In genomic region chr5:72630026-72630425, GRCm38 (mm10) we compare ENCODE assay signal across 36 mouse cellular contexts. TPM values are rescaled to one million over a fixed set of nuclear protein-coding genes. Genes with fewer than 3 reads are reported as not detected.
DNase-seq lines count a peak whose midpoint lies in the region; ATAC-seq and TF ChIP-seq lines count a peak whose summit lies in the region.
"Had no signal": no experiment of that assay in that cellular context is flagged by ENCODE, and none has a peak within 500 bp of the region (broad histone marks: within the 10 kb centered on the region; RNA-seq: fewer than 3 reads in every experiment).

No protein-coding gene starts in this region.

- no peak for TF ChIP-seq CTCF in Patski (IDR thresholded peaks at IDR 0.05)

- ATAC-seq in Patski: peak; percentile 98
- ATAC-seq in megakaryocyte-erythroid progenitor cell, adult 5-6 weeks (replicated peaks; ENCODE audit: low FRiP score, low TSS enrichment, poor library complexity, severe bottlenecking): no peak
- ATAC-seq: forebrain, embryonic 15.5 days; intestine, embryonic 16.5 days; midbrain, embryonic 16.5 days had no signal

- H3K27me3 ChIP-seq in Patski: no peaks in the 10 kb centered on the region
- H3K27me3 ChIP-seq: embryonic facial prominence, embryonic 12.5 days; forebrain, embryonic 15.5 days; heart, embryonic 15.5 days; hindbrain, embryonic 12.5 days; limb, embryonic 12.5 days; liver, embryonic 15.5 days; neural tube, embryonic 12.5 days; stomach, embryonic 15.5 days had no signal

- CTCF ChIA-PET in Patski (lab: Charles Lee): interaction anchor here (1.3 to 1.7 kb wide), 3 partner anchors 12 to 35 kb away, joined by 4 to 6 read pairs (median 5); no protein-coding TSS in a partner anchor

- intact Hi-C loops in heart, postnatal 14 days (cut with DNase I): no loop called here

- POLR2A ChIA-PET in Patski (lab: Charles Lee): interaction anchor here (0.8 kb wide), 2 partner anchors 9 to 32 kb away, joined by 5 to 6 read pairs; no protein-coding TSS in a partner anchor

- peak; percentile 0 for DNase-seq in right cerebral cortex, adult 18-20 months
- DNase-seq in right cerebral cortex, postnatal 14 days: no peak
- DNase-seq in Patski (ENCODE audit: low read depth, low spot score): no peak
- peak; percentile 18 for DNase-seq in adrenal gland, postnatal 25 days
- no peak for DNase-seq in kidney, adult 8-10 months
- no peak for DNase-seq in heart, postnatal 14 days
- DNase-seq: cerebellum, adult 11-12 months; cerebellum, adult 9-11 months; embryo, embryonic 11 days; heart, postnatal 36 days; kidney, adult 9 months; kidney, postnatal 10 days; lung, embryonic 14.5 days; lung, postnatal 14 days; right cerebral cortex, postnatal 25 days had no signal

- in situ Hi-C loops in Patski (cut with MboI; ENCODE audit: low pct_unique_long_range_greater_than_20kb): no loop called here

RNA-seq across cellular contexts. Expression of gene Cnga1, which starts 14.0 kb away (rescaled TPM):
- polyA plus RNA-seq in Patski (2021): 0.04 TPM
- total RNA-seq in adrenal gland, postnatal 25 days (2021): not detected in 2 replicates
- total RNA-seq in megakaryocyte-erythroid progenitor cell, adult 5-6 weeks (2014; fragmentation: Nextera tagmentation): not detected in 2 replicates
- 0.23 TPM in 1 of 2 replicates, not detected in the other for total RNA-seq in megakaryocyte-erythroid progenitor cell, adult 5-6 weeks (2017)
- total RNA-seq in heart, postnatal 14 days (2021): under 1 TPM in 1 of 2 experiments, not detected in 1; 0.29 TPM
- total RNA-seq: gastrocnemius, adult 8-10 months; heart, postnatal 36 days; left cerebral cortex, postnatal 25 days; liver, adult 2 months; megakaryocyte progenitor cell, adult 5-6 weeks had no signal
- polyA plus RNA-seq: embryonic facial prominence, embryonic 12.5 days; forebrain, embryonic 15.5 days; G1E; gonadal fat pad, adult 2 months; heart, embryonic 10.5 days; heart, embryonic 15.5 days; hindbrain, embryonic 12.5 days; intestine, embryonic 16.5 days; large intestine, adult 2 months; limb, embryonic 12.5 days; liver, adult 2 months; liver, embryonic 15.5 days; lung, embryonic 14.5 days; midbrain, embryonic 11.5 days; midbrain, embryonic 16.5 days; neural tube, embryonic 12.5 days; stomach, embryonic 15.5 days; urinary bladder, adult 2 months had no signal

RNA-seq across cellular contexts. Expression of gene Nipal1, which starts 17.6 kb away (rescaled TPM):
- polyA plus RNA-seq in Patski (2021): 8.6 TPM
- total RNA-seq in adrenal gland, postnatal 25 days (2021): 0.21 and 4.8 TPM in 2 replicates
- 2.7 TPM in 1 of 2 replicates, not detected in the other for total RNA-seq in megakaryocyte-erythroid progenitor cell, adult 5-6 weeks (2014; fragmentation: Nextera tagmentation)
- total RNA-seq in megakaryocyte-erythroid progenitor cell, adult 5-6 weeks (2017): 0.08 and 0.47 TPM in 2 replicates
- total RNA-seq in heart, postnatal 14 days (2021): under 1 TPM in 1 of 2 experiments, not detected in 1; 0.49 TPM
- total RNA-seq: heart, postnatal 36 days; left cerebral cortex, postnatal 25 days; megakaryocyte progenitor cell, adult 5-6 weeks had no signal
- polyA plus RNA-seq: G1E had no signal

RNA-seq across cellular contexts. Expression of gene Gm5868, which starts 42.7 kb away (rescaled TPM):
- polyA plus RNA-seq in Patski (2021): not detected
- total RNA-seq in adrenal gland, postnatal 25 days (2021): 1.7 and 2.1 TPM in 2 replicates
- not detected in 2 replicates for total RNA-seq in megakaryocyte-erythroid progenitor cell, adult 5-6 weeks (2014; fragmentation: Nextera tagmentation)
- total RNA-seq in megakaryocyte-erythroid progenitor cell, adult 5-6 weeks (2017): not detected in 2 replicates
- not detected for total RNA-seq in heart, postnatal 14 days (2021)
- total RNA-seq: gastrocnemius, adult 8-10 months; heart, postnatal 36 days; liver, adult 2 months; megakaryocyte progenitor cell, adult 5-6 weeks had no signal
- polyA plus RNA-seq: G1E; gonadal fat pad, adult 2 months; large intestine, adult 2 months; liver, adult 2 months; liver, embryonic 15.5 days had no signal

RNA-seq across cellular contexts. Expression of gene Zar1, which starts 49.0 kb away (rescaled TPM):
- not detected for polyA plus RNA-seq in Patski (2021)
- total RNA-seq in adrenal gland, postnatal 25 days (2021): not detected in 2 replicates
- total RNA-seq in megakaryocyte-erythroid progenitor cell, adult 5-6 weeks (2014; fragmentation: Nextera tagmentation): not detected in 2 replicates
- not detected in 2 replicates for total RNA-seq in megakaryocyte-erythroid progenitor cell, adult 5-6 weeks (2017)
- total RNA-seq in heart, postnatal 14 days (2021): not detected
- total RNA-seq: gastrocnemius, adult 8-10 months; heart, postnatal 36 days; liver, adult 2 months; megakaryocyte progenitor cell, adult 5-6 weeks had no signal
- polyA plus RNA-seq: G1E; large intestine, adult 2 months; liver, adult 2 months; liver, embryonic 15.5 days; lung, embryonic 14.5 days; urinary bladder, adult 2 months had no signal

Comparison
In these comparisons a context has a peak if more than half of its experiments do, and no peak if none do; other contexts are left out.
1. DNase-seq: peak in right cerebral cortex, adult 18-20 months (single experiment) and adrenal gland, postnatal 25 days (single experiment); none in right cerebral cortex, postnatal 14 days (single experiment), Patski (single experiment), kidney, adult 8-10 months (0 of 2) and heart, postnatal 14 days (0 of 2).